Mouse (Mus musculus) spleen, adult 2 months (tissue): ENCODE measurements around the gene Szrd1.
"Not testable (repeated sequence)": the region's sequence is repeated elsewhere in the genome, so short reads cannot be mapped to it uniquely, and the experiment has no call there.

ENCODE experiments used
- CTCF ChIP-seq: fragments of 200-500 bp; IDR thresholded peaks from 2 replicates; pipeline ENCODE4 v1.5.1; 2011; ENCODE audit warnings: mild to moderate bottlenecking, inconsistent platforms; ENCODE audit not compliant: insufficient read depth, insufficient read length, insufficient replicate concordance; ENCODE audit errors: extremely low read depth
- POLR2A ChIP-seq: fragments of 200-500 bp; IDR thresholded peaks from 2 replicates; pipeline ENCODE4 v1.6.1; 2011; ENCODE audit warnings: low read depth, low read length, inconsistent platforms

- not testable (repeated sequence) for TF ChIP-seq POLR2A, CTCF
These were observed 5.5 kb upstream of the Szrd1 start for GRCm38 (mm10) chr4:141145124-141145523.
